Mouse (Mus musculus) left cerebral cortex, adult 2 months (tissue): ENCODE results near the gene Scpep1. TPM values are rescaled to one million over a fixed set of nuclear protein-coding genes. Genes with fewer than 3 reads are reported as not detected.

Experiments
- DNase-seq, 2 experiments: peaks; one replicate each; pipeline ENCODE4 v3.0.0; 2021 to 2022; ENCODE audit warnings: low spot score in 2 of 2, mixed read lengths in 1 of 2; ENCODE audit errors: extremely low spot score in 1 of 2
- H3K27ac ChIP-seq: fragments of 200-600 bp; 2 replicates; pipeline ENCODE4 v1.8.1; 2022
- H3K4me3 ChIP-seq: fragments of 200-600 bp; 2 replicates; pipeline ENCODE4 v1.8.1; 2022
- CTCF ChIP-seq: fragments of 200-600 bp; IDR thresholded peaks from 2 replicates; pipeline ENCODE4 v1.8.1; 2022; ENCODE audit warnings: antibody characterized with exemption, mild to moderate bottlenecking, moderate library complexity
- intact Hi-C: fragments of 180-260 bp; cut with DNase I; formaldehyde crosslinking; loops from one replicate; pipeline ENCODE4 v1.15.1; 2025
- total RNA-seq, 2 experiments: library from RNA; stranded (reverse); gene quantifications; 2 replicates each; pipeline ENCODE4 v1.2.3; 2021

Scpep1 gene
- total RNA-seq, 2 experiments from 2014 or later, result 16.2 to 17.5 TPM

DNA sequence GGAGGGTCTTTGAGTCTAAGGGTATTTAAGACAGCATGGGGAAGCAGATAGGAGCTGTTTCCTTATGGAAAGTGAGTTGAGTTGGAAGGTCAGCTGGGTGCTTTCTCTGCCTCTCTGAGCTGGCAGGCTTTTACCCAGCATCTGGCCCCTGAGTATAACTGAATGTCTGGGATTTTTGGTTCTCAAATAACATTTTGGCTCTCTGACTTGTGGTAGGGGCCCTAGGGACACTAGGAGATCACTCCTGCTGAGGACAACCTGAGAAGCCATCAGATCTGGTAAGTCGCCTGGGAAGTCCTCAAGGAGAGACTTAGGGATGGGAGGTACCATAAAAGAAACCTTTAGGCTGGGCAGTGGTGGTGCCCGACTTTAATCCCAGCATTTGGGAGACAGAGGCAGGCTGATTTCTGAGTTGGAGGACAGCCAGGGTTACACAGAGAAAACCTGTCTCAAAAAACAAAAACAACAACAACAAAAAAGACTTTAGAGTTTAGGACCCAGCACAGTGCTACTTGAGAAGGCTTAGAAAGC lies 15.0 kb upstream of the Scpep1 start, which contains the start of gene Coil:
Gene Coil (plus strand): TSS at position 51 of the 531 bp plus-strand sequence.
- no peak for TF ChIP-seq CTCF
- no peak within 1 kb of the TSS for H3K27ac ChIP-seq
- intact Hi-C loops, result loop anchor here (5.0 to 10.0 kb wide), 3 partner anchors 63 to 335 kb away; partner anchors contain the start of genes Akap1 and Nog
- DNase-seq, result peak in 1 of 2 experiments; percentile 27
- H3K4me3 ChIP-seq, result no peak within 1 kb of the TSS

- TF ChIP-seq CTCF, result no peak
- intact Hi-C loops, result no loop called here
- no peak for DNase-seq
- H3K4me3 ChIP-seq, result no peak within 1 kb of the TSS
- no peak within 1 kb of the TSS for H3K27ac ChIP-seq
Observed at GRCm38 (mm10) chr11:88966881-88967361, 11.7 kb upstream of the Scpep1 start, which contains the start of gene Elobl. Gene Elobl, minus strand, starts transcription at chr11:88966931.

GRCm38 (mm10) chr11:88958851-88959250 lies 3.6 kb upstream of the Scpep1 start:
- intact Hi-C loops, result loop anchor here (5.0 kb wide), 1 partner anchor 97 kb away; the partner anchor contains the start of gene Akap1
- no peak for TF ChIP-seq CTCF
- no peak overlapping the region for H3K27ac ChIP-seq

DNA sequence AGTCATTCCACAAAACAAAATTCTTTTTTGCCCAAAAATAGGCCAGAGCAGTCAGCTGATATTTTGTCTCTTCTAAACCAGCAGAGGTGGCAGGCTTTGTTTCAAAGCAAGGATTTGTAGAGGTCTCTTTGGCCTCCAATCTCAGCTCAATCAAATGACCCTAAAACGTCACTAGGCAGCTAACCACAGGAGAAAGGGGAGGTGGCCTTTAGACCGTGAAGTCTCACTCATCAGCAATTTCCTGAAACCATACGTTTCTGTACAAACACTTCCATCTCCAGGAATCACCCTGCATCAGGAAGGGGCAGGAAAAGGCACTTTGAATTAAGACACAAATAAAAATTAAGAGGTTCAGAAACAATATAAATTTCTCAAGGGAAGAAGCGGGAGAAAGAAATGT lies 462 bp downstream of the Scpep1 start:
- peak overlapping the region; percentile 65 for H3K27ac ChIP-seq
- peak overlapping the region; percentile 77 for H3K4me3 ChIP-seq
- DNase-seq, result no peak
- TF ChIP-seq CTCF, result no peak
- intact Hi-C loops, result loop anchor here (1.0 to 5.0 kb wide), 3 partner anchors 47 to 107 kb away; partner anchors contain the start of gene Akap1

More at GRCm38 (mm10) chr11:88958851-88959250, 3.6 kb upstream of the Scpep1 start:
- no peak overlapping the region for H3K4me3 ChIP-seq
- DNase-seq, result no peak

- no peak for TF ChIP-seq CTCF
- no peak for DNase-seq
- Histone ChIP-seq H3K4me3 (no peak overlapping the region), H3K27ac (no peak overlapping the region)
- intact Hi-C loops, result no loop called here
Observed at GRCm38 (mm10) chr11:88953582-88953981, 1.7 kb downstream of the Scpep1 start.

DNA sequence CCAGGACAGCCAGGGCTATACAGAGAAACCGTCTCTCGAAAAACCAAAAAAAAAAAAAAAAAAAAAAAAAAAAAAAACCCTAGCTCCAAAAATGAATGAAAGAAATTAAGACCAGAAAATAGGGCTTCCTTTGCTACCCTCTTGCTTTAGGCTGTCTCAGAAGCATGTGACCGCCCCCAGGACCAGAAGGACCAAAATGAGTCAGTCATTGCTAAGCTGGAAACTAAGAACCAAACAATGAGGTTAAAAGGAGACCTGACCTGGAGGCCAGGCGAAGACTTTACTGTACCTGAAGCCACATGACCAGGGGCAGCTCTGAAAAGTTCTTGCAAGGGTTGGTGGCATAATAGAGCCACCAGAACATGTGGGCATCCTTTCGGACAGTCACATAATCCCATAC lies 3.1 kb downstream of the Scpep1 start:
- no peak for DNase-seq
- no peak for TF ChIP-seq CTCF
- no peak overlapping the region for H3K27ac ChIP-seq
- H3K4me3 ChIP-seq, result no peak overlapping the region
- intact Hi-C loops, result no loop called here

DNA sequence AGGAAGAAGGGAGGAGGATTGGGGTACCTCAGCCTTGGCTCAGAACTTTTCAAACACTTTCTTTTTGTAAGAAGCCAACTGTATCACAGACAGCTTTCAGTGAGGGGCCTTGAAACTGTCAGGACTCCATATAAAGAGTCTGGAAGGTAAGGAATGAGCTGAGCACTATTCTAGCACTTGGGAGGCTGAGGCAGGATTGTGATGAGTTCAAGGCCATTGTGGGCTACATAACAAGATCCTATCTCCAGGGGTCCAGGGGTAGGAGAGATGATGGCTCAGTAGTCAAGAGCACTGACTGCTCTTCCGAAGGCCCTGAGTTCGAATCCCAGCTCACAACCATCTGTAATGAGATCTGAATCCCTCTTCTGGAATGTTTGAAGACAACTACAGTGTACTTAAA lies 3.7 kb downstream of the Scpep1 start:
- Histone ChIP-seq H3K27ac (no peak overlapping the region), H3K4me3 (no peak overlapping the region)
- no peak for DNase-seq
- TF ChIP-seq CTCF, result no peak
- intact Hi-C loops, result no loop called here

DNA sequence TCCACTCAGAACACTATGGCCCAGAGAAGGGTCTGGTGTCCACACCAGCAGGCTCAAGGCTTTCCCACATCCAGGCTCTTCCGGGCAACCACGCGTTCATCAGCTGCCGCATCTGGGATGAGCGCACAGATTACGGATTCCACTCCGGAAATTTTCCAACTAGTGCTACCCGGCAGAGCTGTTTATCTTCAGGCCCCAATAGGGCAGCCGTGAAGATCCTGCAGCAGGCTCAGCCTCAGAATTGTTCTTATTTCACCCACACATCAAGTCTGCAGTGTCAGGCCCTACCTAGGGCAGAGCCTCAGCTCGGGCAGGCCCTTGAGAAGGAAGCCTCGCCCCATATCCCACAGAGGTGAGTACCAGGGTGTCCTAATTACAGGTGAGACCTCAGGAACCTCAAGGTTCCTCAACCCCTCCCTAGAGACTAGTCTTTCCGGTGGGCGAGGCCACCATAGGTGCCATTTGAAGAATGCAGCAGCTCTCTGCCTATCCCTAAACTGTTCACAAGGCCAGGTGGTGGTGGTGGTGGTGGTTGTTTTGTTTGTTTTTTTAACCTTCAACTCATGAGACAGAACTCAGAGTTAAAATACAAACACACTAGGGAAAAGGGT lies 4.5 kb downstream of the Scpep1 start:
- Histone ChIP-seq H3K4me3 (no peak overlapping the region), H3K27ac (no peak overlapping the region)
- no peak for DNase-seq
- intact Hi-C loops, result no loop called here
- no peak for TF ChIP-seq CTCF

- no peak for DNase-seq
- H3K27ac ChIP-seq, result no peak overlapping the region
- intact Hi-C loops, result no loop called here
- TF ChIP-seq CTCF, result no peak
- H3K4me3 ChIP-seq, result no peak overlapping the region
Observed at GRCm38 (mm10) chr11:88949802-88950639, 5.2 kb downstream of the Scpep1 start.

- no peak overlapping the region for H3K4me3 ChIP-seq
- TF ChIP-seq CTCF, result no peak
- no peak for DNase-seq
- H3K27ac ChIP-seq, result no peak overlapping the region
- intact Hi-C loops, result no loop called here
Observed at GRCm38 (mm10) chr11:88948896-88949295, 6.4 kb downstream of the Scpep1 start.

DNA sequence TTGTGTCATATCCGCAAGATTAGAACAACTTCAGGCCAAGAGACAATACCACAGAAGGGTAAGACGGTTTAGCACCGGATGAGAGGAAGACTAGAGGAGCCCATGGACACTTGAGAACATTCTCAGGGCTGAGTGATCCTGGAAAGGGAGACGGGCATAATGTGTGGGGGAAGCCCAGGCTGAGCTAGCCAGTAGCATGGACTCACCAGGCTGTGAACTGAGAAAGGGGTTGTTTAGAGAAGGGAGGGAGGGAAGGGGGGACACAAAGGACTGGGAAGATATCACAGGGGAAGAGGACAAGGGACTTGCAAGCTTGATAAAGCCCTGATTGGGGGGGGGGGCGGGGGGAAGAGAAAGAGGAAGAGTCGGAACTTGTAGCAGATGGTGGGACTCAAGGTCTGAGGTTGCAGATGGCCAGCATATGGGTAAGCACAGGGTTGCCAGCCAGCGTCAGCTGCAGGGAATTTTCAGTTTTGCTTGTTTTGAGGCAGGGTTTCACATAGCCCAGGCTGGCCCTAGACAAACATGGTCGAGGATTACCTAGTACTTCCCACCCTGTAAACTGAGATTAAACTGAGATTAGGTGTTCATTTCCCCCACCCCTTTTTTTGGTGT lies 9.2 kb downstream of the Scpep1 start:
- DNase-seq, result no peak
- Histone ChIP-seq H3K27ac (no peak overlapping the region), H3K4me3 (no peak overlapping the region)
- TF ChIP-seq CTCF, result no peak
- intact Hi-C loops, result no loop called here
